Mouse (Mus musculus): Measurements from ENCODE around the gene Il20rb. TPM values are rescaled to one million over a fixed set of nuclear protein-coding genes. Genes with fewer than 3 reads are reported as not detected.

Il20rb gene
- polyA plus RNA-seq, 1 experiment from 2014 or later = 0.48 TPM

GRCm38 (mm10) chr9:100462098-100462497 lies 24.5 kb downstream of the Il20rb start:
- H3K9me3 ChIP-seq (ENCODE audit: low read length) = no peaks in the 10 kb centered on the region
- WGBS (ENCODE audit: insufficient replicate concordance) = 84% methylated on average over 4 of the region's 4 CpGs
- TF ChIP-seq EP300 (IDR thresholded peaks at IDR 0.05; ENCODE audit: low read depth) (no peak), CTCF (IDR thresholded peaks at IDR 0.05; ENCODE audit: low read depth) (no peak)
- no peak overlapping the region for H3K9ac ChIP-seq (replicated peaks)
- DNase-seq = no peak
- no peaks in the 10 kb centered on the region for H3K27me3 ChIP-seq (ENCODE audit: insufficient read depth, low read length)
- no peak overlapping the region for H3K27ac ChIP-seq (ENCODE audit: low read depth)
- no peak for ATAC-seq
- H3K4me2 ChIP-seq (ENCODE audit: low read depth, low read length) = no peak overlapping the region
- H3K4me3 ChIP-seq (ENCODE audit: low read depth, low read length) = no peak overlapping the region
- H3K4me1 ChIP-seq (ENCODE audit: insufficient read depth) = no peaks in the 10 kb centered on the region
- H3K36me3 ChIP-seq (replicated peaks; ENCODE audit: insufficient read depth, low read length) = peaks cover 15% of the 10 kb centered on the region

DNA sequence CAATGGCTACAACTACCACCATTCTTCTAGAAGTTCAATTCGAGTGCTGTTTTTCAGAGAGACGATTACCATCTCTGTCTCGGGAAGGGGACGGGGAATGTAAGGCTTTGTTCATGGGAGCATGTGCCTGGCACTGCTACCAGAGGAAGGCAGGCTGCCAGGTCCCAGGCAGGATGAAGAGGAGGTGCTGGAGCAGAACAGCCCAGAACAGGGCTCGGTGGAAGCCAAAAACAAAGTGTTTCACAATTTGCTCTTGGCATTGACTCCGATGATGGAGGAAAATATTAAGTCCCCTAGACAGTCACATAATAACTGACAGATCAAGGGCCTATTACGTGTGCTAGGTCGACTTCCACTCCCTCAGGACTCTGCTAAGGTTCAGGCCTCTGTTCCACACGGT lies 24.9 kb downstream of the Il20rb start:
- Histone ChIP-seq H3K27ac (ENCODE audit: low read depth) (no peak overlapping the region), H3K4me3 (ENCODE audit: low read depth, low read length) (no peak overlapping the region), H3K36me3 (replicated peaks; ENCODE audit: insufficient read depth, low read length) (peaks cover 15% of the 10 kb centered on the region), H3K4me1 (ENCODE audit: insufficient read depth) (no peaks in the 10 kb centered on the region), H3K9me3 (ENCODE audit: low read length) (no peaks in the 10 kb centered on the region), H3K9ac (replicated peaks) (no peak overlapping the region), H3K4me2 (ENCODE audit: low read depth, low read length) (no peak overlapping the region), H3K27me3 (ENCODE audit: insufficient read depth, low read length) (no peaks in the 10 kb centered on the region)
- WGBS (ENCODE audit: insufficient replicate concordance) = 80% methylated on average over 9 of the region's 9 CpGs
- DNase-seq (no peak), ATAC-seq (no peak)
- TF ChIP-seq CTCF (IDR thresholded peaks at IDR 0.05; ENCODE audit: low read depth) (no peak), EP300 (IDR thresholded peaks at IDR 0.05; ENCODE audit: low read depth) (no peak)

GRCm38 (mm10) chr9:100460203-100460602 lies 26.4 kb downstream of the Il20rb start:
- WGBS (ENCODE audit: insufficient replicate concordance) = 81% methylated on average over 9 of the region's 9 CpGs
- DNase-seq (no peak), ATAC-seq (no peak)
- no peaks in the 10 kb centered on the region for H3K9me3 ChIP-seq (ENCODE audit: low read length)
- no peaks in the 10 kb centered on the region for H3K4me1 ChIP-seq (ENCODE audit: insufficient read depth)
- no peak overlapping the region for H3K9ac ChIP-seq (replicated peaks)
- no peak overlapping the region for H3K27ac ChIP-seq (ENCODE audit: low read depth)
- peaks cover 11% of the 10 kb centered on the region for H3K36me3 ChIP-seq (replicated peaks; ENCODE audit: insufficient read depth, low read length)
- no peak overlapping the region for H3K4me2 ChIP-seq (ENCODE audit: low read depth, low read length)
- H3K27me3 ChIP-seq (ENCODE audit: insufficient read depth, low read length) = no peaks in the 10 kb centered on the region
- TF ChIP-seq CTCF (IDR thresholded peaks at IDR 0.05; ENCODE audit: low read depth) (no peak), EP300 (IDR thresholded peaks at IDR 0.05; ENCODE audit: low read depth) (no peak)
- no peak overlapping the region for H3K4me3 ChIP-seq (ENCODE audit: low read depth, low read length)

DNA sequence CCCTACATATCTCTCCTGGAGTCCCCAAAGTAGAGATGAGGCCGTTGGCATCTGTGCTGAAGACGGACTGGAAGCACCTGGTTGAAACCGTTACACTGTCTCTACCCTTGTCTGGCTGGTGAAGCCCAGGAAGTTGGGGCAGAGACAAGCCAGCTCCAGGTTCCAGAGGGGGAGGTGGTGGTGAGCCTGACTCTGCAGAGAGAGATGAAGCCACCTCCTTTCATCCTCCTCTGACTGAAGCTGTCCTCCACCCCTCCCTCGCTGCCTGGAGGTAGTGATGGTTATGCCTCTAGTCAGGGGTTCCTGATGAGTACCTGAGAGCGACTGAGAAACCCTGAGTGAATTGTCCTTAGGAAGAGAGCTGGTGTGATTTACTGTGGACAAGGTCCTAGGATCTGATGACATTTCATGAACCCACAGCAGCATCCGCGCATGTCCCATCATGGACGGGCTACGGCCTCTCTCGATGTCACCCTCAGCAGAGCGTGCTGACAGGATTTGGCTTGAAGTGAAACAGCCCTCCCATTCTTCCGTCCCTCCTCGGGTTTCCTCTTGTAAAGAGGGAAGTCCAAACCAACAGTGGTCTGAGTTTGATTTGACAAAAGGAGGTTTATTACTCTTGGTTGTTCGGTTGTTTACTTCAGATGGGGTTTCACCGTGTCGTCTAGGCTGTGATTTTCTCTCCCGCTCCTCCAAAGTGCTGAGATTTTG lies 28.5 kb downstream of the Il20rb start:
- DNase-seq (no peak), ATAC-seq (no peak)
- Histone ChIP-seq H3K4me3 (ENCODE audit: low read depth, low read length) (no peak overlapping the region), H3K36me3 (replicated peaks; ENCODE audit: insufficient read depth, low read length) (peaks cover 11% of the 10 kb centered on the region), H3K27ac (ENCODE audit: low read depth) (no peak overlapping the region), H3K4me2 (ENCODE audit: low read depth, low read length) (no peak overlapping the region), H3K4me1 (ENCODE audit: insufficient read depth) (peaks cover 5% of the 10 kb centered on the region; the same call in 1 of the 2 replicates), H3K27me3 (ENCODE audit: insufficient read depth, low read length) (no peaks in the 10 kb centered on the region), H3K9me3 (ENCODE audit: low read length) (no peaks in the 10 kb centered on the region), H3K9ac (replicated peaks) (no peak overlapping the region)
- TF ChIP-seq EP300 (IDR thresholded peaks at IDR 0.05; ENCODE audit: low read depth) (no peak), CTCF (IDR thresholded peaks at IDR 0.05; ENCODE audit: low read depth) (no peak)
- 61% methylated on average over 17 of the region's 17 CpGs for WGBS (ENCODE audit: insufficient replicate concordance)

DNA sequence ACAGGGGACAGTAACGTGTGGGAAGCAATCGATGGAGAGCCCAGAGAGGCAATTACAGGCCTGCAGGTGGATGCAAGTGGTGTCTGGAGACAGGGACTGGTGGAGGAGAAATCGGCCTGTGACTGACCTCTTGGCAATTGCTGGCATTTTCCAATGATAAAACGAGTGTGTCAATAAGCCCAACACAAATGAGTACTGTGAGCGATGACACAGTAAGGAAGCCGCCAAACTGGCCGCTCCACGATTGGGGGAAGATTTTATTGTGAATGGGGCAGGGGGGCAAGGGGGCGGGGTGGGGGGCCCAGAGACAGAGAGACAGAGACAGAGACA lies 32.0 kb downstream of the Il20rb start:
- ATAC-seq = no peak; the same call in 1 of the 2 replicates
- Histone ChIP-seq H3K27me3 (ENCODE audit: insufficient read depth, low read length) (no peaks in the 10 kb centered on the region), H3K4me3 (ENCODE audit: low read depth, low read length) (peak overlapping the region; percentile 55), H3K4me1 (ENCODE audit: insufficient read depth) (peaks cover 5% of the 10 kb centered on the region; the same call in 1 of the 2 replicates), H3K9ac (replicated peaks) (peak overlapping the region; percentile 49), H3K9me3 (ENCODE audit: low read length) (no peaks in the 10 kb centered on the region), H3K4me2 (ENCODE audit: low read depth, low read length) (peak overlapping the region; percentile 79), H3K36me3 (replicated peaks; ENCODE audit: insufficient read depth, low read length) (peaks cover 9% of the 10 kb centered on the region), H3K27ac (ENCODE audit: low read depth) (no peak overlapping the region)
- WGBS (ENCODE audit: insufficient replicate concordance) = 8% methylated on average over 9 of the region's 9 CpGs
- TF ChIP-seq CTCF (IDR thresholded peaks at IDR 0.05; ENCODE audit: low read depth) = no peak
- DNase-seq = no peak

GRCm38 (mm10) chr9:100453944-100454663 lies 32.5 kb downstream of the Il20rb start:
- H3K4me3 ChIP-seq (ENCODE audit: low read depth, low read length) = peak overlapping the region; percentile 55
- H3K27me3 ChIP-seq (ENCODE audit: insufficient read depth, low read length) = no peaks in the 10 kb centered on the region
- DNase-seq (peak; percentile 70), ATAC-seq (peak; percentile 56)
- peak overlapping the region; percentile 79 for H3K4me2 ChIP-seq (ENCODE audit: low read depth, low read length)
- peak overlapping the region; percentile 49 for H3K9ac ChIP-seq (replicated peaks)
- no peaks in the 10 kb centered on the region for H3K9me3 ChIP-seq (ENCODE audit: low read length)
- peaks cover 5% of the 10 kb centered on the region; the same call in 1 of the 2 replicates for H3K4me1 ChIP-seq (ENCODE audit: insufficient read depth)
- TF ChIP-seq CTCF (IDR thresholded peaks at IDR 0.05; ENCODE audit: low read depth) (peak; percentile 82), EP300 (IDR thresholded peaks at IDR 0.05; ENCODE audit: low read depth) (no peak)
- H3K27ac ChIP-seq (ENCODE audit: low read depth) = no peak overlapping the region
- 6% methylated on average over 24 of the region's 25 CpGs for WGBS (ENCODE audit: insufficient replicate concordance)
- peaks cover 7% of the 10 kb centered on the region for H3K36me3 ChIP-seq (replicated peaks; ENCODE audit: insufficient read depth, low read length)
